Mouse (Mus musculus) CH12.LX (cell line): ENCODE data around the gene Ppp1r32.

Experiments
- CTCF ChIP-seq, 2 experiments: IDR thresholded peaks in 1 of 2; conservative IDR thresholded peaks in 1 of 2; 2 replicates each; pipeline ENCODE4 v1.5.1; 2011 to 2012; ENCODE audit warnings: low read depth in 2 of 2, low read length in 2 of 2, improper control_type of control experiment in 1 of 2, inconsistent platforms in 1 of 2, mild to moderate bottlenecking in 1 of 2, moderate library complexity in 1 of 2
- EP300 ChIP-seq: IDR thresholded peaks from 2 replicates; pipeline ENCODE4 v1.6.1; 2011; ENCODE audit warnings: low read length, improper control_type of control experiment
- HCFC1 ChIP-seq: IDR thresholded peaks from 2 replicates; pipeline ENCODE4 v1.6.1; 2012; ENCODE audit warnings: low read depth, mild to moderate bottlenecking, inconsistent platforms, low read length, improper control_type of control experiment
- KAT2A ChIP-seq: IDR thresholded peaks from 2 replicates; pipeline ENCODE4 v1.6.1; 2012; ENCODE audit warnings: low read length, improper control_type of control experiment, inconsistent platforms; ENCODE audit not compliant: insufficient replicate concordance
- MAFK ChIP-seq: IDR thresholded peaks from 2 replicates; pipeline ENCODE4 v1.6.1; 2011; ENCODE audit warnings: low read length, improper control_type of control experiment; ENCODE audit not compliant: insufficient replicate concordance
- MAX ChIP-seq: IDR thresholded peaks from 2 replicates; pipeline ENCODE4 v1.6.1; 2011; ENCODE audit warnings: low read length, improper control_type of control experiment
- POLR2A ChIP-seq: IDR thresholded peaks from 2 replicates; pipeline ENCODE4 v1.6.1; 2011; ENCODE audit warnings: low read depth, mild to moderate bottlenecking, improper control_type of control experiment, low read length
- RAD21 ChIP-seq: IDR thresholded peaks from 2 replicates; pipeline ENCODE4 v1.6.1; 2011; ENCODE audit warnings: low read depth, mild to moderate bottlenecking, low read length, improper control_type of control experiment, moderate library complexity
- SIN3A ChIP-seq: IDR thresholded peaks from 2 replicates; pipeline ENCODE4 v1.6.1; 2012; ENCODE audit warnings: low read length, improper control_type of control experiment, inconsistent platforms
- UBTF ChIP-seq: IDR thresholded peaks from 2 replicates; pipeline ENCODE4 v1.6.1; 2012; ENCODE audit warnings: low read depth, mild to moderate bottlenecking, inconsistent platforms, low read length, improper control_type of control experiment, moderate library complexity
- ZC3H11A ChIP-seq: IDR thresholded peaks from 2 replicates; pipeline ENCODE4 v1.6.1; 2012; ENCODE audit warnings: low read depth, mild to moderate bottlenecking, inconsistent platforms, low read length, improper control_type of control experiment

DNA sequence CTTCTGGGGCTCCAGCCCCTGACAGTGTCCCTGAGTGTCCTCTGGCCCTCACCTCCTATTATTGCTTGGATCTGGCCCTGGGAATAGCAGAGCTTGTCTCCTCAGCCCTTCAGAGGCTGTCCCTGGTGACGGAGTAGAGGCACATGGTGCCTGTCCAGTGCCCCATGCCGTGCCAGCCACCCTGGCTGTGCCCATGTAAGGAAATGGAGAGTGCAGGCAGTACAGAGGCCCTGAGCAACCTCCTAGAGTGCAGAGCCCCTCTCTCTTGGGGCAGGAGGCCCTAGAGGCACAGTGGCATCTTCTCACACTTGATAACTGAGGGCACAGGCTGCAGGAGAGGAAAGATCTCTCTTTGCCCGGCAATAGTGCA is 27.3 kb downstream of the Ppp1r32 start:
- TF ChIP-seq CTCF (conservative IDR thresholded peaks at IDR 0.05 in 1 of 2, IDR thresholded peaks at IDR 0.05 in 1 of 2; ENCODE audit: low read depth in 2 of 2, low read length in 2 of 2) (no peak), KAT2A (no peak), UBTF (no peak), ZC3H11A (no peak), MAX (no peak), POLR2A (no peak), SIN3A (no peak), RAD21 (no peak), HCFC1 (no peak), EP300 (no peak), MAFK (no peak)
